Mouse (Mus musculus): ENCODE results near the gene Sema3b. TPM values are rescaled to one million over a fixed set of nuclear protein-coding genes. Genes with fewer than 3 reads are reported as not detected.
A peak's percentile ranks its signal among the peaks of the same experiment; 100 is the strongest.
"Not testable (repeated sequence)": the region's sequence is repeated elsewhere in the genome, so short reads cannot be mapped to it uniquely, and the experiment has no call there.

The Sema3b gene
- polyA plus RNA-seq, 1 experiment from 2014 or later, result 14.9 TPM

- peak within 1 kb of the TSS; percentile 94 for H3K27ac ChIP-seq (ENCODE audit: low read length)
- peak within 1 kb of the TSS; percentile 55 for H3K4me3 ChIP-seq (replicated peaks; ENCODE audit: low read length)
- H3K4me1 ChIP-seq (ENCODE audit: control insufficient read depth, insufficient read depth, low read length), result peaks cover 28% of the 10 kb centered on the region
- H3K4me2 ChIP-seq (ENCODE audit: low read depth, low read length), result peak within 1 kb of the TSS; percentile 62
- under 1% methylated on average over 32 of the region's 32 CpGs for WGBS
- H3K27me3 ChIP-seq (ENCODE audit: control insufficient read depth, insufficient read depth, low read length), result no peaks in the 10 kb centered on the region
- H3K36me3 ChIP-seq (ENCODE audit: control insufficient read depth, insufficient read depth, low read length), result no peaks in the 10 kb centered on the region; the same call in 1 of the 2 replicates
- H3K9me3 ChIP-seq (replicated peaks; ENCODE audit: control insufficient read depth, low read length), result no peaks in the 10 kb centered on the region
- ATAC-seq (ENCODE audit: insufficient read depth, low FRiP score), result peak; percentile 67
- peak within 1 kb of the TSS; percentile 75 for H3K9ac ChIP-seq (ENCODE audit: low read length)
Measured at GRCm38 (mm10) chr9:107580501-107581317, 28.3 kb downstream of the Sema3b start, which contains the start of gene Hyal3. TSS of gene Hyal3 (plus strand) at chr9:107580818.

GRCm38 (mm10) chr9:107579023-107579900 lies 29.8 kb downstream of the Sema3b start:
- 0 out of 2 replicates have a peak overlapping the region, but pooled peaks have one; percentile 13 for H3K9ac ChIP-seq (ENCODE audit: low read length)

GRCm38 (mm10) chr9:107578587-107578986 lies 30.4 kb downstream of the Sema3b start, which contains the start of gene Naa80:
TSS of gene Naa80 (plus strand) at chr9:107578887.
- Histone ChIP-seq H3K9me3 (replicated peaks; ENCODE audit: control insufficient read depth, low read length) (no peaks in the 10 kb centered on the region), H3K4me3 (replicated peaks; ENCODE audit: low read length) (peak within 1 kb of the TSS; percentile 4; the same call in 1 of the 2 replicates), H3K27ac (ENCODE audit: low read length) (peak within 1 kb of the TSS; percentile 94), H3K36me3 (ENCODE audit: control insufficient read depth, insufficient read depth, low read length) (peaks cover 2% of the 10 kb centered on the region; the same call in 1 of the 2 replicates), H3K4me2 (ENCODE audit: low read depth, low read length) (peak within 1 kb of the TSS; percentile 56), H3K4me1 (ENCODE audit: control insufficient read depth, insufficient read depth, low read length) (peaks cover 28% of the 10 kb centered on the region), H3K9ac (ENCODE audit: low read length) (peak within 1 kb of the TSS; percentile 67; the same call in 1 of the 2 replicates), H3K27me3 (ENCODE audit: control insufficient read depth, insufficient read depth, low read length) (no peaks in the 10 kb centered on the region)
- 72% methylated on average over 3 of the region's 3 CpGs for WGBS
- no peak for ATAC-seq (ENCODE audit: insufficient read depth, low FRiP score)

More at GRCm38 (mm10) chr9:107579023-107579900, 29.8 kb downstream of the Sema3b start:
- no peaks in the 10 kb centered on the region for H3K9me3 ChIP-seq (replicated peaks; ENCODE audit: control insufficient read depth, low read length)
- H3K36me3 ChIP-seq (ENCODE audit: control insufficient read depth, insufficient read depth, low read length), result no peaks in the 10 kb centered on the region; the same call in 1 of the 2 replicates
- no peak overlapping the region for H3K4me3 ChIP-seq (replicated peaks; ENCODE audit: low read length)
- H3K27me3 ChIP-seq (ENCODE audit: control insufficient read depth, insufficient read depth, low read length), result no peaks in the 10 kb centered on the region
- peaks cover 28% of the 10 kb centered on the region for H3K4me1 ChIP-seq (ENCODE audit: control insufficient read depth, insufficient read depth, low read length)
- ATAC-seq (ENCODE audit: insufficient read depth, low FRiP score), result no peak
- no peak overlapping the region for H3K4me2 ChIP-seq (ENCODE audit: low read depth, low read length)
- peak overlapping the region; percentile 94 for H3K27ac ChIP-seq (ENCODE audit: low read length)
- 90% methylated on average over 14 of the region's 14 CpGs for WGBS

- H3K4me3 ChIP-seq (replicated peaks; ENCODE audit: low read length), result peak overlapping the region; percentile 4; the same call in 1 of the 2 replicates
- peaks cover 28% of the 10 kb centered on the region for H3K4me1 ChIP-seq (ENCODE audit: control insufficient read depth, insufficient read depth, low read length)
- no peak for ATAC-seq (ENCODE audit: insufficient read depth, low FRiP score)
- peaks cover 7% of the 10 kb centered on the region; the same call in 1 of the 2 replicates for H3K36me3 ChIP-seq (ENCODE audit: control insufficient read depth, insufficient read depth, low read length)
- H3K27me3 ChIP-seq (ENCODE audit: control insufficient read depth, insufficient read depth, low read length), result no peaks in the 10 kb centered on the region
- 88% methylated on average over 10 of the region's 10 CpGs for WGBS
- no peaks in the 10 kb centered on the region for H3K9me3 ChIP-seq (replicated peaks; ENCODE audit: control insufficient read depth, low read length)
- H3K9ac ChIP-seq (ENCODE audit: low read length), result peak overlapping the region; percentile 67; the same call in 1 of the 2 replicates
- H3K4me2 ChIP-seq (ENCODE audit: low read depth, low read length), result peak overlapping the region; percentile 56
- no peak overlapping the region for H3K27ac ChIP-seq (ENCODE audit: low read length)
Measured at GRCm38 (mm10) chr9:107577871-107578270, 31.2 kb downstream of the Sema3b start.

- H3K9ac ChIP-seq (ENCODE audit: low read length), result peak within 1 kb of the TSS; percentile 67
- H3K4me2 ChIP-seq (ENCODE audit: low read depth, low read length), result peak within 1 kb of the TSS; percentile 56
- H3K36me3 ChIP-seq (ENCODE audit: control insufficient read depth, insufficient read depth, low read length), result peaks cover 15% of the 10 kb centered on the region
- WGBS, result 12% methylated on average over 16 of the region's 16 CpGs
- H3K9me3 ChIP-seq (replicated peaks; ENCODE audit: control insufficient read depth, low read length), result no peaks in the 10 kb centered on the region
- H3K27ac ChIP-seq (ENCODE audit: low read length), result peak within 1 kb of the TSS; percentile 89
- no peaks in the 10 kb centered on the region for H3K27me3 ChIP-seq (ENCODE audit: control insufficient read depth, insufficient read depth, low read length)
- peak; percentile 76 for ATAC-seq (ENCODE audit: insufficient read depth, low FRiP score)
- H3K4me1 ChIP-seq (ENCODE audit: control insufficient read depth, insufficient read depth, low read length), result peaks cover 30% of the 10 kb centered on the region
- peak within 1 kb of the TSS; percentile 46 for H3K4me3 ChIP-seq (replicated peaks; ENCODE audit: low read length)
Measured at GRCm38 (mm10) chr9:107576357-107577107, 32.5 kb downstream of the Sema3b start, which contains the start of gene Hyal1. TSS of gene Hyal1 (plus strand) at chr9:107576927.

GRCm38 (mm10) chr9:107575579-107576356 lies 33.3 kb downstream of the Sema3b start:
- Histone ChIP-seq H3K4me2 (ENCODE audit: low read depth, low read length) (peak overlapping the region; percentile 56), H3K36me3 (ENCODE audit: control insufficient read depth, insufficient read depth, low read length) (peaks cover 15% of the 10 kb centered on the region), H3K9me3 (replicated peaks; ENCODE audit: control insufficient read depth, low read length) (no peaks in the 10 kb centered on the region), H3K27me3 (ENCODE audit: control insufficient read depth, insufficient read depth, low read length) (no peaks in the 10 kb centered on the region), H3K27ac (ENCODE audit: low read length) (peak overlapping the region; percentile 89), H3K4me3 (replicated peaks; ENCODE audit: low read length) (no peak overlapping the region), H3K4me1 (ENCODE audit: control insufficient read depth, insufficient read depth, low read length) (peaks cover 38% of the 10 kb centered on the region), H3K9ac (ENCODE audit: low read length) (peak overlapping the region; percentile 67; the same call in 1 of the 2 replicates)
- 62% methylated on average over 14 of the region's 14 CpGs for WGBS
- peak; percentile 76 for ATAC-seq (ENCODE audit: insufficient read depth, low FRiP score)

GRCm38 (mm10) chr9:107573774-107574173 lies 35.3 kb downstream of the Sema3b start:
- 85% methylated on average over 6 of the region's 6 CpGs for WGBS
- ATAC-seq (ENCODE audit: insufficient read depth, low FRiP score); H3K27me3 ChIP-seq (ENCODE audit: control insufficient read depth, insufficient read depth, low read length); H3K4me3 ChIP-seq (replicated peaks; ENCODE audit: low read length); H3K9me3 ChIP-seq (replicated peaks; ENCODE audit: control insufficient read depth, low read length); H3K27ac ChIP-seq (ENCODE audit: low read length); H3K4me2 ChIP-seq (ENCODE audit: low read depth, low read length); H3K9ac ChIP-seq (ENCODE audit: low read length): not testable (repeated sequence)
- H3K4me1 ChIP-seq (ENCODE audit: control insufficient read depth, insufficient read depth, low read length), result peaks cover 39% of the 10 kb centered on the region
- H3K36me3 ChIP-seq (ENCODE audit: control insufficient read depth, insufficient read depth, low read length), result peaks cover 15% of the 10 kb centered on the region

- Histone ChIP-seq H3K4me2 (ENCODE audit: low read depth, low read length) (no peak overlapping the region), H3K27me3 (ENCODE audit: control insufficient read depth, insufficient read depth, low read length) (no peaks in the 10 kb centered on the region), H3K9ac (ENCODE audit: low read length) (no peak overlapping the region), H3K27ac (ENCODE audit: low read length) (no peak overlapping the region), H3K9me3 (replicated peaks; ENCODE audit: control insufficient read depth, low read length) (no peaks in the 10 kb centered on the region), H3K4me1 (ENCODE audit: control insufficient read depth, insufficient read depth, low read length) (peaks cover 46% of the 10 kb centered on the region), H3K4me3 (replicated peaks; ENCODE audit: low read length) (no peak overlapping the region), H3K36me3 (ENCODE audit: control insufficient read depth, insufficient read depth, low read length) (peaks cover 15% of the 10 kb centered on the region)
- ATAC-seq (ENCODE audit: insufficient read depth, low FRiP score), result no peak
- whole genome bisulfite sequencing, result 94% methylated on average over 2 of the region's 2 CpGs
Measured at GRCm38 (mm10) chr9:107572327-107572662, 36.7 kb downstream of the Sema3b start.
